Mouse (Mus musculus) layer of hippocampus, adult 2 months (tissue): ENCODE measurements around the gene Tnfsf10. TPM values are rescaled to one million over a fixed set of nuclear protein-coding genes. Genes with fewer than 3 reads are reported as not detected.
"Not testable (repeated sequence)": the region's sequence is repeated elsewhere in the genome, so short reads cannot be mapped to it uniquely, and the experiment has no call there.

ENCODE experiments used
- DNase-seq, 2 experiments: peaks; one replicate each; pipeline ENCODE4 v3.0.0; 2022; ENCODE audit warnings: low spot score in 2 of 2
- H3K27ac ChIP-seq: fragments of 200-600 bp; 2 replicates; pipeline ENCODE4 v1.8.1; 2022
- H3K4me3 ChIP-seq: fragments of 200-600 bp; 2 replicates; pipeline ENCODE4 v1.8.1; 2022; ENCODE audit warnings: mild to moderate bottlenecking
- CTCF ChIP-seq: fragments of 200-600 bp; conservative IDR thresholded peaks from 2 replicates; pipeline ENCODE4 v1.8.1; 2022; ENCODE audit warnings: antibody characterized with exemption, mild to moderate bottlenecking, moderate library complexity
- total RNA-seq, 2 experiments: library from RNA; stranded (reverse); gene quantifications; 2 replicates each; pipeline ENCODE4 v1.2.3; 2021

Gene Tnfsf10
- total RNA-seq, 2 experiments from 2014 or later: 0.83 to 1.4 TPM

DNA sequence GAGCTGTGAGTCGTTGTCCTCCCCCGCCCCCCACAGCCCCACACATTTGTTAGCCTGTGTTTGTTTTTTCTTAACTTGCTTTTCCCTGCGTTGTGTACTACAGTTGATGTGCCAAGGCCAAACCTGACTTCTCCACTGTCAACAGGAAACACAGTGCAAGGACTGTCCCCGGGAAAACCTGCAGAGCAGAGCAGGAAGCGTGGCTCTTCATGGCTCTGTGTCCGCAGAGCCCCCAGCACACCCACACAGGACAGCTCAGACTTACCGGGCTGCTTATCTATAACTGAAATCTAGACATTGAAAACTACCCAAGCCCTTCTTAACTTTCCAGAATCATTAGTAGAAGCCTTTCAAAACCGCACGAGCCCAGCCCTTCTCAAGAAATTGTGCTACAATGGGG, 31.8 kb upstream of the Tnfsf10 start:
- no peak for DNase-seq
- H3K4me3 ChIP-seq: no peak overlapping the region
- no peak overlapping the region for H3K27ac ChIP-seq
- TF ChIP-seq CTCF: no peak

DNA sequence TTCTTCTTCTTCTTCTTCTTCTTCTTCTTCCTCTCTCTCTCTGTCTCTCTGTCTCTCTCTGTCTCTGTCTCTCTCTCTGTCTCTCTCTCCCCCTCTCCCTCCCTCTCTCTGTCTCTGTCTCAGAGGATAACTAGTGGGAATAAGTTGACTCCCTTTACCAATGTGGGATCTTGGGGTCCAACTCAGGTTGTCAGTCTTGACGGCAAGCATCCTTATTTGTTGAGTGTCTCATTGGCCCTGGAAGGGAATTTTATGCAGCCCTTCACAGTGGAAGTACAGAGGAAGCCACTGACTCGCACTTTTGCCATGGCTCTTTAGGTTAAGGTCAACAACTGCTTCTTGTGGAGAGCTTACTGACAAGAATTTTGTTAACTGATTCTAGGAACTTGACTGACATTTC, 28.5 kb upstream of the Tnfsf10 start:
- no peak for DNase-seq
- 0 out of 2 replicates have a peak overlapping the region, but pooled peaks have one; percentile 1 for H3K27ac ChIP-seq
- no peak for TF ChIP-seq CTCF
- H3K4me3 ChIP-seq: no peak overlapping the region

DNA sequence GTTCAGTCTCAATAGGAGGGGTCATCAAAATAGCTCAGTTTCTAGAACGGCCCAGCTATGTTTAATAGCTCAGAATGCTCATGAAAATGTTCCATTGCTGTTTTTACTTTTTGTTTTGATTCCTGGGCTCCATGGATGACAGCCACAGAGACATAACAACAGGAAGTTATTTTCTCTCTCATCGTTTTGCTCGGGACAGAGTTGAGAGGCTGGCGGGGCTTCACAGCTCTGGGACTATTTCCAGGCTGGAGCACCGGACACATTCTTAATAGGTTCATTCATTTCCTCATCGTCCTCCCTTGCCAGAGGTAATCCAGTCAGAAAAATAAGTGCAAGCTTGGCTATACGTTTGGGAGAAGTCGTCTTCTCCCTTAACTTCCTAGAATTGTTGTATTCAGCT, 27.9 kb upstream of the Tnfsf10 start:
- H3K27ac ChIP-seq: 0 out of 2 replicates have a peak overlapping the region, but pooled peaks have one; percentile 1
- no peak overlapping the region for H3K4me3 ChIP-seq
- DNase-seq: no peak
- TF ChIP-seq CTCF: no peak

DNA sequence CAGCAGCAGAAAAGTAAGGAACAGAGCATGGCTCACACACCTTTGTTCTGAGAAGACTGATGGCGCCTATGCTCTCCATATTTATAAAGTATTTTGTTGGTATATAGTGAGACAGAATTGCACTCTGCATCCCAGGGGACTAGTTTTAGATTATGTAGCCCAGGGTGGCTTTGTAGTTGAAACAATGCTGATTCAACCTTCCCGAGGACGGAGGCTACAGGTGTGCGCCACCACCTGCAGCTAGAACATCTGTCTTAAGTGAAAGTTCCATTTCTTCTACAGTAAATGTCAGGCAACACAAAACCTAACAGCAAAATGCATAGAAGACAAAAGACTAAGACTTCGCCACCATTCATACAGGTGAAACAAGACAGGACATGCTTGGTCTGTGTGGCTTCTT, 26.5 kb upstream of the Tnfsf10 start:
- no peak for DNase-seq
- no peak for TF ChIP-seq CTCF
- no peak overlapping the region for H3K27ac ChIP-seq
- no peak overlapping the region for H3K4me3 ChIP-seq

DNA sequence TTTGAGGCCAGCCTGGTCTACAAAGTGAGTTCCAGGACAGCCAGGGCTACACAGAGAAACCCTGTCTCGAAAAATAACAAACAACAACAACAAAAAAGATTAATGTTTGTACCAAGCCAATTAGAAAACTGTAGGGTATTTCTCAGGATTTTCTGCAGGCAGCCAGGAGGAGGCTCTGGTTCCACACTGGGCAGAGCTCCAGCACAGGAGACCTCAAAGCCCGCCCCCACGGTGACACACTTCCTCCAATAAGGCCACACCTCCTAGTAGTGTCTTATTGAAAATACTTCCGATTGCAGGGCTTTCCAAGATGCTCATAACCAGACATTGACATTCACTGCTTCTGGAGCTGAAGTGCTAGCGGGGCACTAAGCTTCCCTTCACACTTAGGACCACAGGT, 25.9 kb upstream of the Tnfsf10 start:
- not testable (repeated sequence) for H3K4me3 ChIP-seq

DNA sequence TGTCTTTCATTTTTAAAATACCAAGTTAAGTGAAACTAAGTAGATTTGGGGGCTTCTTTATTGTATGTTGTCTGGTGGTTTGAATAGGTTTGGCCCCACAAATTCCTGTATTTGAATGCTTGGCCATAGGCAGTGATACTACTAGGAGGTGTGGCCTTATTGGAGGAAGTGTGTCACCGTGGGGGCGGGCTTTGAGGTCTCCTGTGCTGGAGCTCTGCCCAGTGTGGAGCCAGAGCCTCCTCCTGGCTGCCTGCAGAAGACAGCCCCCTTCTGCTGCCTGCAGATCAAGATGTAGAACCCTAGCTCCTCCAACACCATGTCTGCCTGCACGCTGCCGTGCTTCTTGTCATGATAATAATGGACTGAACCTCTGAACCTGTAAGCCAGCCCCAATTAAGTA, 25.4 kb upstream of the Tnfsf10 start:
- not testable (repeated sequence) for H3K27ac ChIP-seq, H3K4me3 ChIP-seq, DNase-seq

More for the DNA sequence above, 25.9 kb upstream of the Tnfsf10 start:
- H3K27ac ChIP-seq, DNase-seq: not testable (repeated sequence)

DNA sequence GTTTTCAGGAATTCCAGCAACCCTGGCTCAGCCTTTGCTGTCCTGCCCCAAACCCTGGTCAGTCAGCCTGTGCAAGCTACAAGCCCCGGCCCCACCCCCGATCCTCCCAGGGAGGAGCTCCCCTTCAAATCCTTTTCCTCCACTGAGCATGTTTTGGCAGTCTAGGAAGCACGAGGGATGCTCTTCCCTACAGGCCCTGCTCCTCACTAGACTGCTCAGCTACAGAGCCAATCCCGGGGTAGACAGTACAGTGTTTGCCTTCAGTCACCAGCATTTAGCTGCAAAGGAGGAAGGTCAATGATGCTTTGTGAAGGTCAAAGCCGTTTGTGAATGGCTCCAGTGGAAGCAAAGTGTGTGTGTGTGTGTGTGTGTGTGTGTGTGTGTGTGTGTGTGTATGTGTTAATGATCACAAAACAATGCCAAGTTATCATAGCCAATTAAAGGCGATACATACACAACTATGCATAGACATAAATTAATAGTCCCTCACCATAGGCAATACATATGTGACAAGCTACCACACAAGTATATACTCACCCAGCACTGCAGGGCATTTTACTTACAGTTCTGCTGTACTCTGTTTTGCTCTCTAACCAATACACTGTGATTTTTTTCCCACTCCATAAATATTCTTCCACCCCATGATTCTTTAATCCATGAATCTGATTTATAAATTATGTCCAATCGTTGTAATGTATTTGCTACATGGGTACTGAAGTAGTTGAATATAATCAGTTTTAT, 23.0 kb upstream of the Tnfsf10 start:
- no peak for DNase-seq
- TF ChIP-seq CTCF: no peak
- no peak overlapping the region for H3K4me3 ChIP-seq
- H3K27ac ChIP-seq: no peak overlapping the region

DNA sequence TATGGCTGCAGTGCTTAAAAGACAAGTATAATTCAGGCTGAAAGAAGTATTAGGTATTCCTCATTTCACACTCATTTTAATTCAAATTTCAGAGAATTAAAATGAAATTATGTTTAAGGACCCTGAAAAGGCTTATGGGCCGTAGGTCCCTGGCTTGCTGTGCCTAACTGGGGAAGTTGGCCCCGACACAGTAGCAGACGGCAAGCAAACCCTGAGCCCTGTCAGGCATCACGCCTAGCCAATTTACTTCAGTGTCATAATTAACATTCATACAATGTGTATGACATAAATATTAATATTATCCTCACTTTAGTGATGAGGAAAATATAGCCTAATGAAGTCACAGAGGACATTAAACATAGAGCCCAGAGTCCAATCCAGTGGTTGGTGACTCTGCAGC, 16.4 kb upstream of the Tnfsf10 start:
- Histone ChIP-seq H3K4me3 (no peak overlapping the region), H3K27ac (no peak overlapping the region)
- DNase-seq: no peak
- no peak for TF ChIP-seq CTCF

DNA sequence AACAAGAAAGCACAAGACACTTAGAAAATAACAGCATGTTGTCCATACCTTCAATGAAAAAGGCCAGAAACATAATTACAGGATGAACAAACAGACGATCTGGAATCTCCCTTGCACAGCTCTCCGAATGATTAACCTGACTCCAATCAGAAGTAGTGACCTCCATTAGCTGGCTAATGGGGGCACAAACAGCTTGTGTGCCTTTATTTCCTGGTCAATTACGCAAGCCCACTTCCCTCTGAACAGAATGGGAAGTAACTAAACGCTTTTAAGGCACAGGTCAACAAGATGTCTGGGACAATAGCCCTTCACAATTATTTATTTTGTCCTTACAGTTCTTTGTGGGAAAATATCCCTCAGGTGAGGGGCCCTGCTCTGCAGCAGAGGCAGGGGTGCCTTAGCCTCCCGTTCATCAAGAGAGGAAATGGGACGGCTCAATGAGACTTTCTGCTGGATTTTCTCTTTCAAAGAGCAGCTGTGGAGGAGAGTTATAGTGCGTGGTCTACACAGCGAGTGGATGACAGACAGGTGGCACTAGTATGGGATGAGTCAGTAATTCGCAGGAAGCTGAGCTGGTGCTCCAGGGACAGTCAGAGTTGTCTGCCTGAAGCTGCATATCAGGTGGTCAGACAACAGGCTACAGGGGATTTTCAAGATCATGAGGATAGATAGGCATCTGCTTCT, 14.3 kb upstream of the Tnfsf10 start:
- DNase-seq: no peak
- H3K27ac ChIP-seq: no peak overlapping the region
- TF ChIP-seq CTCF: no peak
- H3K4me3 ChIP-seq: no peak overlapping the region

DNA sequence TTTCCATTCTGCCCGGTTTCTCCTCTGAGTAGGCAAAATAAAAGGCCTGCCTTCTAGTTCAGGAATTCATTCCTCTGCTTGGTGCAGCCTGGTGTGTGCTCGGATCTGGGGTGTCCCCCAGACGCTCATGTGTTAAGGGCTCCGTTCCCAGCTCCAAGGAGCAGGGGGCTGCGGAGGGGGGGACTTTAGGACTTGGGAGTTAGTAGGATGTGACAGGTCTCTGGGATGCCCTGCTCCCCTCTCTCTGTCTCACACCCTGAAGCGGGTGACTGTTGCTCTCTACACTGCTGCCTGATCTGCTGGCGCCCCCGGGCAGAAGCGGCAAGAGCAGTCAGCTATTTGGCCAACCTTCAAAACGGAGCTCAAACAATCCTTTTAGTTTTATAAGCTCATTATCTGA, 10.0 kb upstream of the Tnfsf10 start:
- DNase-seq: no peak
- TF ChIP-seq CTCF: no peak
- H3K27ac ChIP-seq: no peak overlapping the region
- no peak overlapping the region for H3K4me3 ChIP-seq

DNA sequence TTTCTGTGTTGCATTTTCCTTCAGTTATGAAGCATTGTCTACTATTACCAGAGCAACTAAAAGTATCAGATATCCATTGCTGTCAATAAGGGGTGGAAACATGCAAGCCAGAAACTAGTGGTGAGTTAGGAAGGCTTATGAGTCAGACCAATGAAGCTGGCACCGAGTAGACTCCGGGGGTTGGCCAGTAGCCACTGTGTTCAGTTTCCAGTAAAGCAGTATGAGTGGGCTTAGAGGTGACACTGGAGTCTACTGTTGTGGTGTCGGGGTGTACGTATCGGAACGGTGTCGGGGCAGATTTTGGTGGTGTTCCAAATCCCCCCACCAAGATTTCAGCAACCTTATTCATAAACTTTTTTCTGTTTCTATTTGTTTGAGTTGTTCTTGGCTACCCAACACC, 5.9 kb upstream of the Tnfsf10 start:
- Histone ChIP-seq H3K27ac (no peak overlapping the region), H3K4me3 (no peak overlapping the region)
- TF ChIP-seq CTCF: no peak
- DNase-seq: peak in 1 of 2 experiments; percentile 16

DNA sequence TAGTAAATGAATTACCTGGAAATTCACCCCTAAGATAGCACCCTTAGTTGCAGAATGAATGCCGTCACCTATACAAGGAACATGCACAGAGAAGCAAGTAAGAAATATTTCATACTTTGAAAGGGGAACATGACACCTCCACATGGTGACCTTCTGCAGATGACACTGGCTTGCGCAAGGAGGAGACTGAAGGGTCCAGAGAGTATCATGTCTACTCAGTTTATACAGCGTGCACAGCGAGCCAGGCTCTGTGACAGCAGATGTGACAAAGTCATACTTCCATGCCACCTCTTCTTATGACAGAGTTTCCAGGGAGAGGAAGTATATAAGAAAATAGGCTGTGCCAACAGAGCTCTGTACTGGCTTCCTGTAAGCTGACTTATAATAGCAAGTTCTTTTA, 5.4 kb upstream of the Tnfsf10 start:
- DNase-seq: no peak
- Histone ChIP-seq H3K27ac (no peak overlapping the region), H3K4me3 (no peak overlapping the region)
- TF ChIP-seq CTCF: no peak

DNA sequence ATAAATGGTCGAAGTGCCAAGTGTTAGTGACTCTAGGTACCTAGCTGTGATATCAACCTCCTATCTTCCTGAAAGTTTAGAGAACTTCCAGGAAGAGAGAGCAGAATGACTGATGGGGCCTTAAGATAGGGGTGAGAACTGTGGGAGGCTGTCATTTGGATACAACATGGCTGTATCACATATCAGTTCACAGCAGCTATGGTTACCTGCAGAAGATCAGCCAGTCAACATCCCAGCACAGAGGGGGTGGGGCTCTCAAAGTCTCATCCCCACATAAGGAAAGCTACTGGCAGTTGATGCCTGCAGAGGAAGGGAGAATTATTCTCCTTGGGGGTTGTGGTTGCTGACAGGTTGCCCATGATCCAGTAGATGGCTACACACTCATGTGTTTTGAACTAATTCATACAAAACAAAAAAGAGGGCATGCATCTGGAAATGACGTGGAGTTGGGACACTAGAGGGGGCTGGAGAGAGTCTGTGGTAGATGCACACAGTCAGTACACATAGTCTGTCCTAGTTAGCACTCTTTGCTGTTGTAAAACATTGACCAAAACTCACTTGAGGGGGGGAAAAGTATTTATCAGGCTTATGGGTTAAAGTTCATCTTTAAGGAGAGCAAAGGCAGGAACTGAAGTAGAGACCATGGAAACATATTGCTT, 2.2 kb upstream of the Tnfsf10 start:
- no peak for DNase-seq
- H3K27ac ChIP-seq: no peak overlapping the region
- H3K4me3 ChIP-seq: no peak overlapping the region
- TF ChIP-seq CTCF: no peak
